21 mouse cellular contexts compared by ENCODE assay signal in genomic region chr15:94593586-94593985, GRCm38 (mm10). TPM values are rescaled to one million over a fixed set of nuclear protein-coding genes. Genes with fewer than 3 reads are reported as not detected.
"Had no signal": no experiment of that assay in that cellular context is flagged by ENCODE, and none has a peak within 500 bp of the region (broad histone marks: within the 10 kb centered on the region; RNA-seq: fewer than 3 reads in every experiment).

No protein-coding gene starts in this region.

- H3K9me3 ChIP-seq: limb, embryonic 13.5 days; liver, embryonic 15.5 days; megakaryocyte, embryonic 14.5 days; midbrain, embryonic 15.5 days; neural tube, embryonic 12.5 days had no signal

- H3K36me3 ChIP-seq: limb, embryonic 13.5 days; liver, embryonic 15.5 days; midbrain, embryonic 15.5 days; neural tube, embryonic 12.5 days had no signal

- ATAC-seq: midbrain, embryonic 15.5 days had no signal

- H3K27me3 ChIP-seq: limb, embryonic 13.5 days; liver, embryonic 15.5 days; megakaryocyte, embryonic 14.5 days; midbrain, embryonic 15.5 days; neural tube, embryonic 12.5 days had no signal

- H3K4me3 ChIP-seq: limb, embryonic 13.5 days; liver, embryonic 15.5 days; megakaryocyte, embryonic 14.5 days; midbrain, embryonic 15.5 days; neural tube, embryonic 12.5 days had no signal

- DNase-seq: layer of hippocampus, adult 9-11 months; layer of hippocampus, postnatal 36 days; left cerebral cortex, postnatal 4 days; lung, embryonic 14.5 days; lung, postnatal 10 days; lung, postnatal 4 days; retina, postnatal 1 day; right cerebral cortex, postnatal 4 days; spleen, adult 18-20 months; thymus, adult 18-20 months; thymus, postnatal 14 days had no signal

- H3K27ac ChIP-seq: hindbrain, embryonic 14.5 days; kidney, postnatal 0 days; limb, embryonic 13.5 days; liver, embryonic 15.5 days; midbrain, embryonic 15.5 days; neural tube, embryonic 12.5 days had no signal

- H3K4me2 ChIP-seq: hindbrain, embryonic 14.5 days; limb, embryonic 13.5 days; liver, embryonic 11.5 days; liver, embryonic 15.5 days; lung, embryonic 14.5 days; midbrain, embryonic 11.5 days; midbrain, embryonic 15.5 days; neural tube, embryonic 12.5 days had no signal

- H3K9ac ChIP-seq: hindbrain, embryonic 14.5 days; limb, embryonic 13.5 days; liver, embryonic 15.5 days; lung, embryonic 14.5 days; midbrain, embryonic 15.5 days; neural tube, embryonic 12.5 days had no signal

RNA-seq across cellular contexts. Expression of gene Tmem117, which starts 35.4 kb away (rescaled TPM):
- total RNA-seq: monocyte, adult 5-6 weeks had no signal
